In genomic region chr7:99892351-99892750, GRCm38 (mm10) we compare ENCODE assay signal across 26 mouse cellular contexts. TPM values are rescaled to one million over a fixed set of nuclear protein-coding genes. Genes with fewer than 3 reads are reported as not detected.
DNase-seq lines count a peak whose midpoint lies in the region; ATAC-seq and TF ChIP-seq lines count a peak whose summit lies in the region.
"Had no signal": no experiment of that assay in that cellular context is flagged by ENCODE, and none has a peak within 500 bp of the region (broad histone marks: within the 10 kb centered on the region; RNA-seq: fewer than 3 reads in every experiment).

No protein-coding gene starts in this region.

- H3K27ac ChIP-seq in thymus, adult 2 months (ENCODE audit: control insufficient read depth, insufficient read depth, low read length) = no peak overlapping the region
- no peak overlapping the region for H3K27ac ChIP-seq in midbrain, postnatal 0 days (ENCODE audit: low read depth, low read length)
- H3K27ac ChIP-seq: forebrain, embryonic 10.5 days; forebrain, embryonic 13.5 days; heart, adult 2 months; heart, embryonic 10.5 days; heart, embryonic 13.5 days; hindbrain, embryonic 14.5 days; hindbrain, postnatal 0 days had no signal

- H3K27me3 ChIP-seq in thymus, adult 2 months (ENCODE audit: control insufficient read depth, insufficient read depth, low read length) = no peaks in the 10 kb centered on the region
- no peaks in the 10 kb centered on the region for H3K27me3 ChIP-seq in midbrain, postnatal 0 days (ENCODE audit: insufficient read depth, low read length)
- H3K27me3 ChIP-seq: forebrain, embryonic 13.5 days had no signal

- DNase-seq in adrenal gland, adult 2 months = peak; percentile 71
- DNase-seq in adrenal gland, postnatal 25 days = no peak
- DNase-seq in thymus, postnatal 4 days = peak; percentile 18
- DNase-seq in thymus, adult 2 months = no peak
- peak; percentile 43 for DNase-seq in adrenal gland, postnatal 10 days
- DNase-seq in midbrain, postnatal 0 days (ENCODE audit: low spot score) = no peak
- DNase-seq in lung, postnatal 25 days (ENCODE audit: low spot score) = no peak
- DNase-seq: cerebellum, adult 18-20 months; cerebellum, adult 9-10 months; cerebellum, postnatal 14 days; gastrocnemius, postnatal 10 days; gastrocnemius, postnatal 36 days; heart, adult 2 months; heart, postnatal 14 days; heart, postnatal 4 days had no signal

- no peaks in the 10 kb centered on the region for H3K36me3 ChIP-seq in thymus, adult 2 months (ENCODE audit: control insufficient read depth, insufficient read depth, low read length)
- H3K36me3 ChIP-seq in midbrain, postnatal 0 days (ENCODE audit: insufficient read depth, low read length) = no peaks in the 10 kb centered on the region
- H3K36me3 ChIP-seq: forebrain, embryonic 10.5 days; heart, embryonic 10.5 days; heart, embryonic 13.5 days had no signal

- 95% methylated on average over 2 of the region's 2 CpGs for WGBS in thymus, adult 2 months
- 95% methylated on average over 2 of the region's 2 CpGs for WGBS in midbrain, postnatal 0 days

- H3K4me3 ChIP-seq in thymus, adult 2 months (ENCODE audit: control insufficient read depth, insufficient read depth, low read length) = no peak overlapping the region
- H3K4me3 ChIP-seq in midbrain, postnatal 0 days (ENCODE audit: low read depth, low read length) = no peak overlapping the region
- H3K4me3 ChIP-seq: forebrain, embryonic 10.5 days; forebrain, embryonic 13.5 days; heart, adult 2 months; heart, embryonic 10.5 days; heart, embryonic 13.5 days had no signal

- TF ChIP-seq POLR2A in thymus, adult 2 months (IDR thresholded peaks at IDR 0.05; ENCODE audit: control insufficient read depth, extremely low read depth, insufficient read depth, low read length, poor library complexity) = no peak

- H3K4me1 ChIP-seq in thymus, adult 2 months (replicated peaks; ENCODE audit: control insufficient read depth, insufficient read depth, low read length) = peaks cover 65% of the 10 kb centered on the region
- peaks cover 8% of the 10 kb centered on the region; the same call in 1 of the 2 replicates for H3K4me1 ChIP-seq in midbrain, postnatal 0 days (ENCODE audit: insufficient read depth, low read length)

- ATAC-seq in midbrain, postnatal 0 days (ENCODE audit: low FRiP score) = no peak
- ATAC-seq: CD4-positive, CD25-positive, alpha-beta regulatory T cell, adult 4 months; forebrain, embryonic 13.5 days; forebrain, embryonic 16.5 days; hindbrain, postnatal 0 days; inflammation-experienced regulatory T-cells, adult 6 months; intestine, embryonic 16.5 days; Patski had no signal

- H3K9me3 ChIP-seq in midbrain, postnatal 0 days (ENCODE audit: low read length) = no peaks in the 10 kb centered on the region
- H3K9me3 ChIP-seq: forebrain, embryonic 10.5 days; forebrain, embryonic 13.5 days; heart, embryonic 10.5 days; heart, embryonic 13.5 days had no signal

- H3K4me2 ChIP-seq in midbrain, postnatal 0 days (ENCODE audit: low read depth, low read length, poor library complexity, severe bottlenecking) = no peak overlapping the region
- H3K4me2 ChIP-seq: forebrain, embryonic 13.5 days; heart, embryonic 13.5 days; hindbrain, embryonic 14.5 days had no signal

- no peak for TF ChIP-seq CTCF in thymus, adult 2 months (IDR thresholded peaks at IDR 0.05; ENCODE audit: borderline replicate concordance, control insufficient read depth, extremely low read depth, insufficient read depth, low read length, poor library complexity)
- TF ChIP-seq CTCF in midbrain, postnatal 0 days (IDR thresholded peaks at IDR 0.05) = no peak

- H3K9ac ChIP-seq in midbrain, postnatal 0 days (replicated peaks; ENCODE audit: low read length, poor library complexity, severe bottlenecking) = no peak overlapping the region
- H3K9ac ChIP-seq: forebrain, embryonic 13.5 days; heart, embryonic 13.5 days; hindbrain, embryonic 14.5 days had no signal

RNA-seq across cellular contexts. Expression of gene Spcs2, which starts 29.1 kb away (rescaled TPM):
- total RNA-seq in adrenal gland, adult 2 months (2021) = 100 to 1,000 TPM; 150 to 186 TPM
- 10.0 and 13.1 TPM in 2 replicates for polyA plus RNA-seq in adrenal gland, adult 2 months (2012; rRNA removed)
- 156 and 170 TPM in 2 replicates for total RNA-seq in adrenal gland, postnatal 25 days (2021)
- 83.7 and 91.7 TPM in 2 replicates for polyA plus RNA-seq in thymus, adult 2 months (2012; rRNA removed)
- 100 to 1,000 TPM; 118 to 135 TPM for total RNA-seq in adrenal gland, postnatal 10 days (2021)
- total RNA-seq in midbrain, postnatal 0 days (2014; rRNA removed) = 119 and 136 TPM in 2 replicates
- polyA plus RNA-seq in midbrain, postnatal 0 days (2015; fragmentation: Nextera tagmentation; extraction: Ambion mirVana) = 251 and 264 TPM in 2 replicates

RNA-seq across cellular contexts. Expression of gene Xrra1, which starts 33.4 kb away (rescaled TPM):
- total RNA-seq in adrenal gland, adult 2 months (2021) = 10 to 100 TPM in 1 of 2 experiments, under 1 TPM in 1; 0.41 to 10.0 TPM
- 38.1 and 64.4 TPM in 2 replicates for polyA plus RNA-seq in adrenal gland, adult 2 months (2012; rRNA removed)
- 2.9 and 6.4 TPM in 2 replicates for total RNA-seq in adrenal gland, postnatal 25 days (2021)
- 26.0 and 36.9 TPM in 2 replicates for polyA plus RNA-seq in thymus, adult 2 months (2012; rRNA removed)
- total RNA-seq in adrenal gland, postnatal 10 days (2021) = 1 to 10 TPM; 2.5 to 2.6 TPM
- total RNA-seq in midbrain, postnatal 0 days (2014; rRNA removed) = 1.6 and 2.4 TPM in 2 replicates
- polyA plus RNA-seq in midbrain, postnatal 0 days (2015; fragmentation: Nextera tagmentation; extraction: Ambion mirVana) = 1.9 and 2.1 TPM in 2 replicates
- polyA plus RNA-seq: inflammation-experienced regulatory T-cells, adult 6 months had no signal

Comparison
In these comparisons a context has a peak if more than half of its experiments do, and no peak if none do; other contexts are left out.
1. DNase-seq: peak in adrenal gland, adult 2 months (single experiment), thymus, postnatal 4 days (single experiment) and adrenal gland, postnatal 10 days (single experiment); none in adrenal gland, postnatal 25 days (single experiment), thymus, adult 2 months (single experiment), midbrain, postnatal 0 days (single experiment) and lung, postnatal 25 days (single experiment).